Mouse (Mus musculus) spleen, adult 2 months (tissue): ENCODE results near the gene Osbp2.

Experiments
- CTCF ChIP-seq: fragments of 200-500 bp; IDR thresholded peaks from 2 replicates; pipeline ENCODE4 v1.5.1; 2011; ENCODE audit warnings: mild to moderate bottlenecking, inconsistent platforms; ENCODE audit not compliant: insufficient read depth, insufficient read length, insufficient replicate concordance; ENCODE audit errors: extremely low read depth
- POLR2A ChIP-seq: fragments of 200-500 bp; IDR thresholded peaks from 2 replicates; pipeline ENCODE4 v1.6.1; 2011; ENCODE audit warnings: low read depth, low read length, inconsistent platforms

GRCm38 (mm10) chr11:3900296-3900695 is 36.6 kb upstream of the Osbp2 start:
- no peak for TF ChIP-seq CTCF
- TF ChIP-seq POLR2A = no peak
